Mouse (Mus musculus): ENCODE results near the gene Rgcc.

The Rgcc gene

GRCm38 (mm10) chr14:79300641-79301350 is 649 bp downstream of the Rgcc start:
- DNase-seq (ENCODE audit: low spot score), result no peak

GRCm38 (mm10) chr14:79299796-79300195 is 1.6 kb downstream of the Rgcc start:
- no peak for DNase-seq (ENCODE audit: low spot score)

GRCm38 (mm10) chr14:79299230-79299629 is 2.2 kb downstream of the Rgcc start:
- no peak for DNase-seq (ENCODE audit: low spot score)

GRCm38 (mm10) chr14:79298314-79298992 is 3.0 kb downstream of the Rgcc start:
- DNase-seq (ENCODE audit: low spot score), result no peak

GRCm38 (mm10) chr14:79296836-79297235 is 4.6 kb downstream of the Rgcc start:
- DNase-seq (ENCODE audit: low spot score), result no peak

GRCm38 (mm10) chr14:79296201-79296600 is 5.2 kb downstream of the Rgcc start:
- DNase-seq (ENCODE audit: low spot score), result no peak

GRCm38 (mm10) chr14:79295579-79295978 is 5.9 kb downstream of the Rgcc start:
- no peak for DNase-seq (ENCODE audit: low spot score)

- no peak for DNase-seq (ENCODE audit: low spot score)
Measured at GRCm38 (mm10) chr14:79294950-79295349, 6.5 kb downstream of the Rgcc start.

- DNase-seq (ENCODE audit: low spot score), result no peak
Measured at GRCm38 (mm10) chr14:79294051-79294814, 7.2 kb downstream of the Rgcc start.

- no peak for DNase-seq (ENCODE audit: low spot score)
Measured at GRCm38 (mm10) chr14:79293119-79293780, 8.2 kb downstream of the Rgcc start.

- no peak for DNase-seq (ENCODE audit: low spot score)
Measured at GRCm38 (mm10) chr14:79291629-79292028, 9.8 kb downstream of the Rgcc start.

GRCm38 (mm10) chr14:79290683-79291425 is 10.6 kb downstream of the Rgcc start:
- DNase-seq (ENCODE audit: low spot score), result no peak

GRCm38 (mm10) chr14:79289909-79290308 is 11.5 kb downstream of the Rgcc start:
- DNase-seq (ENCODE audit: low spot score), result no peak

GRCm38 (mm10) chr14:79288280-79288679 is 13.2 kb downstream of the Rgcc start:
- no peak for DNase-seq (ENCODE audit: low spot score)

- DNase-seq (ENCODE audit: low spot score), result no peak
Measured at GRCm38 (mm10) chr14:79287251-79287863, 14.1 kb downstream of the Rgcc start.

GRCm38 (mm10) chr14:79285549-79285948 is 15.9 kb downstream of the Rgcc start:
- no peak for DNase-seq (ENCODE audit: low spot score)

- no peak for DNase-seq (ENCODE audit: low spot score)
Measured at GRCm38 (mm10) chr14:79284616-79285015, 16.8 kb downstream of the Rgcc start.

- no peak for DNase-seq (ENCODE audit: low spot score)
Measured at GRCm38 (mm10) chr14:79283952-79284351, 17.5 kb downstream of the Rgcc start.

GRCm38 (mm10) chr14:79281894-79282553 is 19.4 kb downstream of the Rgcc start:
- no peak for DNase-seq (ENCODE audit: low spot score)

GRCm38 (mm10) chr14:79280456-79280855 is 21.0 kb downstream of the Rgcc start:
- no peak for DNase-seq (ENCODE audit: low spot score)

- DNase-seq (ENCODE audit: low spot score), result no peak
Measured at GRCm38 (mm10) chr14:79279494-79279893, 22.0 kb downstream of the Rgcc start.
